Mouse (Mus musculus): ENCODE measurements around the gene Nqo1. TPM values are rescaled to one million over a fixed set of nuclear protein-coding genes. Genes with fewer than 3 reads are reported as not detected.

Gene Nqo1
- polyA plus RNA-seq, 1 experiment: 11.6 TPM

GRCm38 (mm10) chr8:107447713-107448112 lies 44.7 kb upstream of the Nqo1 start:
- H3K79me2 ChIP-seq (ENCODE audit: control insufficient read depth, insufficient read depth): no peaks in the 10 kb centered on the region

GRCm38 (mm10) chr8:107444626-107445025 lies 41.6 kb upstream of the Nqo1 start:
- Histone ChIP-seq H3K36me3 (ENCODE audit: control insufficient read depth, insufficient read depth) (no peaks in the 10 kb centered on the region), H3K4me3 (no peak overlapping the region), H3ac (ENCODE audit: control insufficient read depth, insufficient read length) (no peak overlapping the region), H3K4me2 (ENCODE audit: low read depth) (no peak overlapping the region), H3K79me2 (ENCODE audit: control insufficient read depth, insufficient read depth) (no peaks in the 10 kb centered on the region), H3K27me3 (ENCODE audit: control insufficient read depth, insufficient read depth, insufficient read length) (no peaks in the 10 kb centered on the region)
- no peak for TF ChIP-seq TCF12 (IDR thresholded peaks at IDR 0.05; ENCODE audit: insufficient read depth, poor library complexity, severe bottlenecking)
- TF ChIP-seq POLR2AphosphoS2 (IDR thresholded peaks at IDR 0.05; ENCODE audit: insufficient read length, low read depth): no peak
- no peak for TF ChIP-seq MYOG (IDR thresholded peaks at IDR 0.05; ENCODE audit: control insufficient read depth in 1 of 3, insufficient read depth in 1 of 3, insufficient read length in 2 of 3, low read depth in 2 of 3)
- no peak for TF ChIP-seq CEBPB (IDR thresholded peaks at IDR 0.05; ENCODE audit: insufficient read depth, poor library complexity, severe bottlenecking)
- no peak for TF ChIP-seq USF1 (IDR thresholded peaks at IDR 0.05; ENCODE audit: low read depth)
- TF ChIP-seq POLR2A (IDR thresholded peaks at IDR 0.05; ENCODE audit: insufficient read length, low read depth): no peak
- no peak for TF ChIP-seq MYOD1 (IDR thresholded peaks at IDR 0.05; ENCODE audit: control insufficient read depth in 1 of 3, insufficient read length in 2 of 3, low read depth in 2 of 3)
- TF ChIP-seq REST (IDR thresholded peaks at IDR 0.05; ENCODE audit: insufficient read depth, insufficient read length): no peak
- TF ChIP-seq MAX (IDR thresholded peaks at IDR 0.05; ENCODE audit: low read depth): no peak
- TF ChIP-seq TCF3 (IDR thresholded peaks at IDR 0.05; ENCODE audit: insufficient read length, low read depth): no peak

More at GRCm38 (mm10) chr8:107447713-107448112, 44.7 kb upstream of the Nqo1 start:
- no peak overlapping the region for H3K4me3 ChIP-seq
- H3K4me2 ChIP-seq (ENCODE audit: low read depth): no peak overlapping the region
- H3K36me3 ChIP-seq (ENCODE audit: control insufficient read depth, insufficient read depth): no peaks in the 10 kb centered on the region
- TF ChIP-seq MYOG (IDR thresholded peaks at IDR 0.05; ENCODE audit: control insufficient read depth in 1 of 3, insufficient read depth in 1 of 3, insufficient read length in 2 of 3, low read depth in 2 of 3) (peak in 1 of 3 experiments; percentile 49), POLR2A (IDR thresholded peaks at IDR 0.05; ENCODE audit: insufficient read length, low read depth) (no peak), MYOD1 (IDR thresholded peaks at IDR 0.05; ENCODE audit: control insufficient read depth in 1 of 3, insufficient read length in 2 of 3, low read depth in 2 of 3) (peak in 2 of 3 experiments; percentile 61 to 65)
- H3ac ChIP-seq (ENCODE audit: control insufficient read depth, insufficient read length): no peak overlapping the region
- no peaks in the 10 kb centered on the region for H3K27me3 ChIP-seq (ENCODE audit: control insufficient read depth, insufficient read depth, insufficient read length)

- H3ac ChIP-seq (ENCODE audit: control insufficient read depth, insufficient read length): no peak overlapping the region
- H3K36me3 ChIP-seq (ENCODE audit: control insufficient read depth, insufficient read depth): no peaks in the 10 kb centered on the region
- no peak for TF ChIP-seq USF1 (IDR thresholded peaks at IDR 0.05; ENCODE audit: low read depth)
- no peak for TF ChIP-seq REST (IDR thresholded peaks at IDR 0.05; ENCODE audit: insufficient read depth, insufficient read length)
- TF ChIP-seq MAX (IDR thresholded peaks at IDR 0.05; ENCODE audit: low read depth): no peak
- TF ChIP-seq TCF3 (IDR thresholded peaks at IDR 0.05; ENCODE audit: insufficient read length, low read depth): no peak
- no peak for TF ChIP-seq POLR2A (IDR thresholded peaks at IDR 0.05; ENCODE audit: insufficient read length, low read depth)
- TF ChIP-seq POLR2AphosphoS2 (IDR thresholded peaks at IDR 0.05; ENCODE audit: insufficient read length, low read depth): no peak
- TF ChIP-seq CEBPB (IDR thresholded peaks at IDR 0.05; ENCODE audit: insufficient read depth, poor library complexity, severe bottlenecking): no peak
- TF ChIP-seq SRF (IDR thresholded peaks at IDR 0.05; ENCODE audit: control insufficient read depth, insufficient read length, low read depth): no peak
- no peak for TF ChIP-seq TCF12 (IDR thresholded peaks at IDR 0.05; ENCODE audit: insufficient read depth, poor library complexity, severe bottlenecking)
- TF ChIP-seq E2F4 (IDR thresholded peaks at IDR 0.05; ENCODE audit: insufficient read depth): no peak
- no peak for TF ChIP-seq MYOD1 (IDR thresholded peaks at IDR 0.05; ENCODE audit: control insufficient read depth in 1 of 3, insufficient read length in 2 of 3, low read depth in 2 of 3)
- no peak for TF ChIP-seq MYOG (IDR thresholded peaks at IDR 0.05; ENCODE audit: control insufficient read depth in 1 of 3, insufficient read depth in 1 of 3, insufficient read length in 2 of 3, low read depth in 2 of 3)
- H3K27me3 ChIP-seq (ENCODE audit: control insufficient read depth, insufficient read depth, insufficient read length): no peaks in the 10 kb centered on the region
- peaks cover 6% of the 10 kb centered on the region for H3K79me2 ChIP-seq (ENCODE audit: control insufficient read depth, insufficient read depth)
- H3K4me2 ChIP-seq (ENCODE audit: low read depth): no peak overlapping the region
- H3K4me3 ChIP-seq: no peak overlapping the region
Observed at GRCm38 (mm10) chr8:107439880-107440625, 37.0 kb upstream of the Nqo1 start.

- TF ChIP-seq MYOD1 (IDR thresholded peaks at IDR 0.05; ENCODE audit: control insufficient read depth in 1 of 3, insufficient read length in 2 of 3, low read depth in 2 of 3) (no peak), MAX (IDR thresholded peaks at IDR 0.05; ENCODE audit: low read depth) (no peak), CEBPB (IDR thresholded peaks at IDR 0.05; ENCODE audit: insufficient read depth, poor library complexity, severe bottlenecking) (no peak), TCF12 (IDR thresholded peaks at IDR 0.05; ENCODE audit: insufficient read depth, poor library complexity, severe bottlenecking) (no peak)
- Histone ChIP-seq H3K79me2 (ENCODE audit: control insufficient read depth, insufficient read depth) (peaks cover 6% of the 10 kb centered on the region), H3K4me3 (peak overlapping the region; percentile 65), H3K4me2 (ENCODE audit: low read depth) (peak overlapping the region; percentile 83), H3K36me3 (ENCODE audit: control insufficient read depth, insufficient read depth) (no peaks in the 10 kb centered on the region), H3ac (ENCODE audit: control insufficient read depth, insufficient read length) (no peak overlapping the region), H3K27me3 (ENCODE audit: control insufficient read depth, insufficient read depth, insufficient read length) (no peaks in the 10 kb centered on the region)
Observed at GRCm38 (mm10) chr8:107437711-107438110, 34.7 kb upstream of the Nqo1 start.

GRCm38 (mm10) chr8:107436841-107437421 lies 33.9 kb upstream of the Nqo1 start:
- peak overlapping the region; percentile 83 for H3K4me2 ChIP-seq (ENCODE audit: low read depth)
- no peaks in the 10 kb centered on the region for H3K36me3 ChIP-seq (ENCODE audit: control insufficient read depth, insufficient read depth)
- H3K4me3 ChIP-seq: peak overlapping the region; percentile 65
- H3K79me2 ChIP-seq (ENCODE audit: control insufficient read depth, insufficient read depth): peaks cover 6% of the 10 kb centered on the region
- no peaks in the 10 kb centered on the region for H3K27me3 ChIP-seq (ENCODE audit: control insufficient read depth, insufficient read depth, insufficient read length)
- H3ac ChIP-seq (ENCODE audit: control insufficient read depth, insufficient read length): peak overlapping the region; percentile 52
- TF ChIP-seq REST (IDR thresholded peaks at IDR 0.05; ENCODE audit: insufficient read depth, insufficient read length): no peak
- TF ChIP-seq E2F4 (IDR thresholded peaks at IDR 0.05; ENCODE audit: insufficient read depth): no peak
- TF ChIP-seq POLR2AphosphoS2 (IDR thresholded peaks at IDR 0.05; ENCODE audit: insufficient read length, low read depth): no peak
- TF ChIP-seq SRF (IDR thresholded peaks at IDR 0.05; ENCODE audit: control insufficient read depth, insufficient read length, low read depth): no peak
- no peak for TF ChIP-seq CEBPB (IDR thresholded peaks at IDR 0.05; ENCODE audit: insufficient read depth, poor library complexity, severe bottlenecking)
- peak; percentile 44 for TF ChIP-seq USF1 (IDR thresholded peaks at IDR 0.05; ENCODE audit: low read depth)
- no peak for TF ChIP-seq TCF12 (IDR thresholded peaks at IDR 0.05; ENCODE audit: insufficient read depth, poor library complexity, severe bottlenecking)

Measured in myocyte (in vitro differentiated cells).